Mouse (Mus musculus): ENCODE data around the gene Acp2. TPM values are rescaled to one million over a fixed set of nuclear protein-coding genes. Genes with fewer than 3 reads are reported as not detected.

Acp2 gene
- polyA plus RNA-seq, 1 experiment = 11.3 TPM

DNA sequence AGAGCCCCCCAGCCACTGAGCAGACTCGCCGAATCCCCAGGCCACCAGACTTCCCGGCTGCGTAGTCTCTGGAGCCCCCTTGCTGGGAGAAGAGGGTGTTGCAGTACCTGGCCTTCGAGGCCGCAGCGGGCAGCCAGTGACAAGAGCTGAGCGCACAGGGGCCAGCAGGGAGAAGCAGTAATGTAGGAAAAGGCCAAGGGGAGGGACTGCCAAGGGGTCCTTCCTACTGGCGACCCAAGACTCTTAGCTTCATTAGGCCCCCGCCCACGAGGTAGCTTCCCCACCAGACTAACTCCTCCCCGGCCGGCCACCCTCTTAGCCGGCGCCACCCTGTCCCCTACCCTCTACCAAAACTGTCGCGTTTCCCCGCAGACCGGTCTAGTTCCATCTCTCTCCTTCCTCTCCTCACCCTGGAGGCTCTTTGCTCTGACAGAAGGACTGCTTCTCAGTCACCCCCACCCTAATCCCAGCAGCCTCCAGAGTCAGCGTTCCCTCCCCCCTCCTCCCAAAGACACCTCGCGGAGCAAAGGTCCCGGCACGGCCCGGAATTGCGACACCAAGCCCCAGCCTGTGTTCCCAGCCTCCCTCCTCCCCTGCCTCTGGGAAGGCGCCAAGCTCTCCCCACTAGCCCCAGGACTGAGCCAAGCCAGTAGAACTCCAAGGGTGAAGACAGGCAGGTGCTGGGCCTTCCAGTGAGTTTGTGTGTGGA is 7.9 kb upstream of the Acp2 start:
- TF ChIP-seq FOSL1 (IDR thresholded peaks at IDR 0.05; ENCODE audit: insufficient read depth, low read length, poor library complexity, severe bottlenecking) = no peak
- TF ChIP-seq MAX (IDR thresholded peaks at IDR 0.05) = no peak
- TF ChIP-seq MYOG (IDR thresholded peaks at IDR 0.05; ENCODE audit: control insufficient read depth, extremely low read depth, insufficient read length) = no peak
- no peak for TF ChIP-seq MYOD1 (IDR thresholded peaks at IDR 0.05; ENCODE audit: control insufficient read depth, insufficient read length, low read depth)
- peak; percentile 71 for TF ChIP-seq CTCF (IDR thresholded peaks at IDR 0.05; ENCODE audit: control insufficient read depth, insufficient read depth, insufficient read length)
- TF ChIP-seq CEBPB (IDR thresholded peaks at IDR 0.05; ENCODE audit: low read depth) = no peak
- TF ChIP-seq USF1 (IDR thresholded peaks at IDR 0.05; ENCODE audit: low read depth) = no peak
- no peaks in the 10 kb centered on the region for H3K27me3 ChIP-seq (ENCODE audit: control insufficient read depth, insufficient read depth, insufficient read length)
- no peak overlapping the region for H3K4me3 ChIP-seq (ENCODE audit: insufficient read depth, poor library complexity, severe bottlenecking)
- H3K36me3 ChIP-seq (ENCODE audit: control insufficient read depth, insufficient read depth) = no peaks in the 10 kb centered on the region
- H3K79me2 ChIP-seq (ENCODE audit: control insufficient read depth, insufficient read depth) = no peaks in the 10 kb centered on the region
- H3K79me3 ChIP-seq (ENCODE audit: low read depth) = no peaks in the 10 kb centered on the region
- H3ac ChIP-seq (ENCODE audit: control insufficient read depth, insufficient read length, low read depth) = no peak overlapping the region

GRCm38 (mm10) chr2:91196577-91197001 is 6.1 kb upstream of the Acp2 start:
- H3K36me3 ChIP-seq (ENCODE audit: control insufficient read depth, insufficient read depth) = no peaks in the 10 kb centered on the region
- no peaks in the 10 kb centered on the region for H3K79me2 ChIP-seq (ENCODE audit: control insufficient read depth, insufficient read depth)
- H3K79me3 ChIP-seq (ENCODE audit: low read depth) = no peaks in the 10 kb centered on the region
- no peak for TF ChIP-seq FOSL1 (IDR thresholded peaks at IDR 0.05; ENCODE audit: insufficient read depth, low read length, poor library complexity, severe bottlenecking)
- TF ChIP-seq CEBPB (IDR thresholded peaks at IDR 0.05; ENCODE audit: low read depth) = no peak
- TF ChIP-seq MAX (IDR thresholded peaks at IDR 0.05) = no peak
- no peak for TF ChIP-seq CTCF (IDR thresholded peaks at IDR 0.05; ENCODE audit: control insufficient read depth, insufficient read depth, insufficient read length)
- TF ChIP-seq MYOD1 (IDR thresholded peaks at IDR 0.05; ENCODE audit: control insufficient read depth, insufficient read length, low read depth) = no peak
- TF ChIP-seq USF1 (IDR thresholded peaks at IDR 0.05; ENCODE audit: low read depth) = no peak
- TF ChIP-seq MYOG (IDR thresholded peaks at IDR 0.05; ENCODE audit: control insufficient read depth, extremely low read depth, insufficient read length) = no peak
- H3K27me3 ChIP-seq (ENCODE audit: control insufficient read depth, insufficient read depth, insufficient read length) = no peaks in the 10 kb centered on the region
- H3ac ChIP-seq (ENCODE audit: control insufficient read depth, insufficient read length, low read depth) = no peak overlapping the region
- no peak overlapping the region for H3K4me3 ChIP-seq (ENCODE audit: insufficient read depth, poor library complexity, severe bottlenecking)

- Histone ChIP-seq H3ac (ENCODE audit: control insufficient read depth, insufficient read length, low read depth) (no peak overlapping the region), H3K79me2 (ENCODE audit: control insufficient read depth, insufficient read depth) (peaks cover 6% of the 10 kb centered on the region), H3K27me3 (ENCODE audit: control insufficient read depth, insufficient read depth, insufficient read length) (no peaks in the 10 kb centered on the region), H3K79me3 (ENCODE audit: low read depth) (no peaks in the 10 kb centered on the region), H3K36me3 (ENCODE audit: control insufficient read depth, insufficient read depth) (no peaks in the 10 kb centered on the region), H3K4me3 (ENCODE audit: insufficient read depth, poor library complexity, severe bottlenecking) (no peak overlapping the region)
- no peak for TF ChIP-seq MAX (IDR thresholded peaks at IDR 0.05)
- no peak for TF ChIP-seq USF1 (IDR thresholded peaks at IDR 0.05; ENCODE audit: low read depth)
Measured at GRCm38 (mm10) chr2:91198888-91199287, 3.8 kb upstream of the Acp2 start.

DNA sequence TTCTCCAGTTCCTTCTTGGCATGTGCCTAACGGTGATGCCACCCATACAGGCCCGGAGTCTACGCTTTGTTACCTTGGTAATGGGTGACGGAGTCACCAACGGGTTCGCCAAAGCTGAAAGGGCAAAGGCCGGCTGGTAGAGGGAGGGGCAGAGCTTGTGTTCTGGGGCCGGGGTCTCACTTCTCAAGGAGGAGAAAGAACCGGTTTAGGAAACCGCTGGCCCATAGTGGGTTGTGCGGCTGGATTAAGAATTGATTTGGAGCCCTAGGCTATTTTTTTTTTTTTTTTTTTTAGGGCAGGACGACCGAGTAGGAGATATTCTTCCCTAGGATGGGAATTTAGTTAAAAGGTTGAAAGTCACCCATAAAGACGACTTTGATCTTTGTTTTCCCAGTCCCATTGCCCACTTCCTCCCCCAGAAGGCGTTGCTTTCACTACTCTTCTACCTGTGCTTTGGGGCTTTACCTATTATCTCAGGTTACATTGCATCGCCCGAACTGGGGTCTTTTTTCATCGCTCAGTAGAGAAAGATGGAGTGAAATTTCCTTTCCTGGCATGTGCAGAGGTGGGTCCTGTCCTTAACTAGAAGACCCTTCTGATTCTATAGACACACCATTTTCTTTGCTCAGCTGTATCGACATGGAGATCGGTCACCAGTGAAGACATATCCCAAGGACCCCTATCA is 429 bp downstream of the Acp2 start:
- Histone ChIP-seq H3K27me3 (ENCODE audit: control insufficient read depth, insufficient read depth, insufficient read length) (no peaks in the 10 kb centered on the region), H3ac (ENCODE audit: control insufficient read depth, insufficient read length, low read depth) (peak overlapping the region; percentile 88), H3K79me2 (ENCODE audit: control insufficient read depth, insufficient read depth) (peaks cover 6% of the 10 kb centered on the region), H3K4me3 (ENCODE audit: insufficient read depth, poor library complexity, severe bottlenecking) (peak overlapping the region; percentile 80), H3K36me3 (ENCODE audit: control insufficient read depth, insufficient read depth) (peaks cover 23% of the 10 kb centered on the region), H3K79me3 (ENCODE audit: low read depth) (no peaks in the 10 kb centered on the region)
- TF ChIP-seq USF1 (IDR thresholded peaks at IDR 0.05; ENCODE audit: low read depth) (no peak), CEBPB (IDR thresholded peaks at IDR 0.05; ENCODE audit: low read depth) (no peak), CTCF (IDR thresholded peaks at IDR 0.05; ENCODE audit: control insufficient read depth, insufficient read depth, insufficient read length) (no peak), MYOD1 (IDR thresholded peaks at IDR 0.05; ENCODE audit: control insufficient read depth, insufficient read length, low read depth) (no peak)

GRCm38 (mm10) chr2:91206254-91206775 is 3.6 kb downstream of the Acp2 start:
- Histone ChIP-seq H3K36me3 (ENCODE audit: control insufficient read depth, insufficient read depth) (peaks cover 54% of the 10 kb centered on the region), H3ac (ENCODE audit: control insufficient read depth, insufficient read length, low read depth) (no peak overlapping the region), H3K79me3 (ENCODE audit: low read depth) (no peaks in the 10 kb centered on the region), H3K79me2 (ENCODE audit: control insufficient read depth, insufficient read depth) (peaks cover 6% of the 10 kb centered on the region), H3K27me3 (ENCODE audit: control insufficient read depth, insufficient read depth, insufficient read length) (no peaks in the 10 kb centered on the region), H3K4me3 (ENCODE audit: insufficient read depth, poor library complexity, severe bottlenecking) (no peak overlapping the region)
- TF ChIP-seq CTCF (IDR thresholded peaks at IDR 0.05; ENCODE audit: control insufficient read depth, insufficient read depth, insufficient read length) (no peak), FOSL1 (IDR thresholded peaks at IDR 0.05; ENCODE audit: insufficient read depth, low read length, poor library complexity, severe bottlenecking) (no peak), MYOD1 (IDR thresholded peaks at IDR 0.05; ENCODE audit: control insufficient read depth, insufficient read length, low read depth) (no peak), MYOG (IDR thresholded peaks at IDR 0.05; ENCODE audit: control insufficient read depth, extremely low read depth, insufficient read length) (no peak), CEBPB (IDR thresholded peaks at IDR 0.05; ENCODE audit: low read depth) (no peak), MAX (IDR thresholded peaks at IDR 0.05) (no peak), USF1 (IDR thresholded peaks at IDR 0.05; ENCODE audit: low read depth) (no peak)

Data from C2C12 (cell line).